Mouse (Mus musculus) bone marrow macrophage, adult 2 months (primary cell): Measurements from ENCODE around the gene 1700014D04Rik.

Experiments
- CTCF ChIP-seq: IDR thresholded peaks from 2 replicates; pipeline ENCODE4 v1.5.1; 2012; ENCODE audit warnings: low read depth, mild to moderate bottlenecking, low read length, moderate library complexity
- POLR2A ChIP-seq: IDR thresholded peaks from 2 replicates; pipeline ENCODE4 v1.6.1; 2012; ENCODE audit warnings: mild to moderate bottlenecking, low read depth, low read length, borderline replicate concordance

GRCm38 (mm10) chr13:59762791-59763190 lies 16.2 kb upstream of the 1700014D04Rik start:
- TF ChIP-seq CTCF (no peak), POLR2A (no peak)
